In the genomic region with DNA sequence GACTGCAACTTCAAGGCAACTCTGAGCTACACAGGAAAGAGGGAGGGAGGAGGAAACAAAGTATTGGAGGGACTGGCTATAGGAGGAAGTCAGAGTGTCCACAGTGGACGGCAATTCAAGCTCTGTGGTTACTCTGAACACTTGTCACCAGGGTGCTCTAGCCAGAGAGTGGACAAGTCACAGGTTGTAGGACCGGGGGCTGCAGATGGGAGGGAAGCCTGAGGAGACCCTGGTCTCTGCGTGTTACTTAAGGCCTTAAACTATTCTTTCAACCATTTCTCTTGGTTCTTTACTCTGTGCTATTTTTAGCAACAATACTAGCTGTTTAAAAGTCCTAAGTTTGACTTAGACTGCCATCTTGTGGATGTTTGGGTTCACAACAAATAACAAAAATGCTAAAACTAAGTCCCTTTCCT, we compare ENCODE assay signal across 8 mouse cellular contexts. TPM values are rescaled to one million over a fixed set of nuclear protein-coding genes. Genes with fewer than 3 reads are reported as not detected.
DNase-seq lines count a peak whose midpoint lies in the region; ATAC-seq and TF ChIP-seq lines count a peak whose summit lies in the region.

No protein-coding gene starts in this region.

- 0 out of 2 replicates have a peak overlapping the region, but pooled peaks have one; percentile 3 for H3K9ac ChIP-seq in liver, adult 2 months (ENCODE audit: low read depth, low read length)
- no peak overlapping the region for H3K9ac ChIP-seq in liver, postnatal 0 days (replicated peaks)

- H3K4me3 ChIP-seq in liver, adult 2 months (ENCODE audit: insufficient read depth, low read depth, low read length), result no peak overlapping the region
- H3K4me3 ChIP-seq in liver, postnatal 0 days (ENCODE audit: low read depth, low read length), result no peak overlapping the region

- peak; percentile 64 for TF ChIP-seq CTCF in liver, adult 2 months (IDR thresholded peaks at IDR 0.05; ENCODE audit: low read depth, low read length)
- peak; percentile 75 for TF ChIP-seq CTCF in liver, postnatal 0 days (IDR thresholded peaks at IDR 0.05; ENCODE audit: low read depth)

- TF ChIP-seq POLR2A in liver, adult 2 months (IDR thresholded peaks at IDR 0.05; ENCODE audit: extremely low read depth, insufficient read depth, low read length), result no peak

- H3K9me3 ChIP-seq in liver, postnatal 0 days (ENCODE audit: low read length), result no peaks in the 10 kb centered on the region

- DNase-seq in liver, adult 2 months (ENCODE audit: extremely low read depth, low read depth, low spot score), result peak; percentile 47
- DNase-seq in liver, result no peak
- DNase-seq in embryo, embryonic 11 days, result peak; percentile 59
- DNase-seq in liver, postnatal 0 days, result no peak
- DNase-seq in ovary, postnatal 36 days (ENCODE audit: low spot score), result no peak
- no peak for DNase-seq in adrenal gland, adult 18-20 months (ENCODE audit: low spot score in 2 of 2)

- ATAC-seq in hematopoietic stem cell, adult 5-6 weeks (replicated peaks in 1 of 2; ENCODE audit: insufficient read depth in 1 of 2, low FRiP score in 2 of 2, low TSS enrichment in 1 of 2, low read depth in 1 of 2, poor library complexity in 2 of 2, severe bottlenecking in 2 of 2), result peak; percentile 59 to 62; a peak in 3 of 4 replicates
- peak; percentile 60 for ATAC-seq in liver, postnatal 0 days
- ATAC-seq in neutrophil, adult 5-6 weeks (ENCODE audit: extremely low read depth, insufficient number of reproducible peaks, low FRiP score, poor library complexity, severe bottlenecking), result peak; percentile 56

- H3K4me1 ChIP-seq in liver, adult 2 months (ENCODE audit: control insufficient read depth, insufficient read depth, low read length), result peaks cover 2% of the 10 kb centered on the region; the same call in 1 of the 2 replicates
- peaks cover 8% of the 10 kb centered on the region for H3K4me1 ChIP-seq in liver, postnatal 0 days (ENCODE audit: insufficient read depth)

- H3K79me2 ChIP-seq in liver, adult 2 months (ENCODE audit: control insufficient read depth, insufficient read depth, low read length), result no peaks in the 10 kb centered on the region

- peak overlapping the region; percentile 42 for H3K4me2 ChIP-seq in liver, postnatal 0 days (ENCODE audit: low read depth, low read length)

- H3K36me3 ChIP-seq in liver, adult 2 months (ENCODE audit: control insufficient read depth, insufficient read depth, low read length), result no peaks in the 10 kb centered on the region
- no peaks in the 10 kb centered on the region for H3K36me3 ChIP-seq in liver, postnatal 0 days (replicated peaks; ENCODE audit: insufficient read depth, low read length)

- no peak for TF ChIP-seq EP300 in liver, postnatal 0 days (IDR thresholded peaks at IDR 0.05; ENCODE audit: low read depth)

- H3K27ac ChIP-seq in liver, adult 2 months (replicated peaks; ENCODE audit: insufficient read depth, low read depth, low read length), result no peak overlapping the region
- peak overlapping the region; percentile 64 for H3K27ac ChIP-seq in liver, postnatal 0 days (ENCODE audit: low read depth)

- H3K27me3 ChIP-seq in liver, adult 2 months (ENCODE audit: control insufficient read depth, insufficient read depth, low read length), result no peaks in the 10 kb centered on the region
- H3K27me3 ChIP-seq in liver, postnatal 0 days (ENCODE audit: insufficient read depth, low read length), result no peaks in the 10 kb centered on the region

- 26% methylated on average over 3 of the region's 3 CpGs for WGBS in liver, adult 2 months
- 4% methylated on average over 3 of the region's 3 CpGs for WGBS in liver, postnatal 0 days (ENCODE audit: insufficient replicate concordance)

RNA-seq across cellular contexts. Expression of a gene that starts 38.6 kb away (rescaled TPM):
- 5.3 and 7.7 TPM in 2 replicates for total RNA-seq in liver, adult 2 months (2014; rRNA removed)
- polyA plus RNA-seq in liver, adult 2 months (2012; rRNA removed), result 10.3 and 11.9 TPM in 2 replicates
- 665 and 866 TPM in 2 replicates for total RNA-seq in hematopoietic stem cell, adult 5-6 weeks (2017)
- polyA plus RNA-seq in liver, postnatal 0 days (2015; fragmentation: Nextera tagmentation; extraction: Ambion mirVana), result 190 and 192 TPM in 2 replicates
- 1,086 and 1,117 TPM in 2 replicates for total RNA-seq in neutrophil, adult 5-6 weeks (2017)
- 10 to 100 TPM; 20.0 to 25.7 TPM for total RNA-seq in adrenal gland, adult 18-20 months (2021)

RNA-seq across cellular contexts. Expression of a gene that starts 56.7 kb away (rescaled TPM):
- total RNA-seq in liver, adult 2 months (2014; rRNA removed), result under 0.01 and 0.07 TPM in 2 replicates
- 0.05 TPM in 1 of 2 replicates, not detected in the other for polyA plus RNA-seq in liver, adult 2 months (2012; rRNA removed)
- 0.44 TPM in 1 of 2 replicates, not detected in the other for total RNA-seq in hematopoietic stem cell, adult 5-6 weeks (2017)
- 0.34 and 0.77 TPM in 2 replicates for polyA plus RNA-seq in liver, postnatal 0 days (2015; fragmentation: Nextera tagmentation; extraction: Ambion mirVana)
- total RNA-seq in neutrophil, adult 5-6 weeks (2017), result 0.35 TPM in 1 of 2 replicates, not detected in the other
- total RNA-seq in adrenal gland, adult 18-20 months (2021), result not detected

RNA-seq across cellular contexts. Expression of a gene that starts 58.4 kb away (rescaled TPM):
- 0.40 and 1.8 TPM in 2 replicates for total RNA-seq in liver, adult 2 months (2014; rRNA removed)
- polyA plus RNA-seq in liver, adult 2 months (2012; rRNA removed), result 0.37 and 0.55 TPM in 2 replicates
- 1.5 TPM in 1 of 2 replicates, not detected in the other for total RNA-seq in hematopoietic stem cell, adult 5-6 weeks (2017)
- polyA plus RNA-seq in liver, postnatal 0 days (2015; fragmentation: Nextera tagmentation; extraction: Ambion mirVana), result 0.40 and 0.42 TPM in 2 replicates
- 12.0 and 12.5 TPM in 2 replicates for total RNA-seq in neutrophil, adult 5-6 weeks (2017)
- not detected for total RNA-seq in adrenal gland, adult 18-20 months (2021)

Comparison
In these comparisons a context has a peak if more than half of its experiments do, and no peak if none do; other contexts are left out.
1. DNase-seq: peak in liver, adult 2 months (single experiment) and embryo, embryonic 11 days (single experiment); none in liver (single experiment), liver, postnatal 0 days (single experiment), ovary, postnatal 36 days (single experiment) and adrenal gland, adult 18-20 months (0 of 2).
2. RNA of a gene that starts 38.6 kb away (total RNA-seq): 1,086 to 1,117 TPM in neutrophil, adult 5-6 weeks and 665 to 866 TPM in hematopoietic stem cell, adult 5-6 weeks; 20.0 to 25.7 TPM in adrenal gland, adult 18-20 months and 5.3 to 7.7 TPM in liver, adult 2 months; every median in the first group is over 10 times any median in the second.
3. Peak in every context shown above with its lines, with median percentiles within 50 percentile points of each other: ATAC-seq.